Mouse (Mus musculus) heart, embryonic 11.5 days (tissue): ENCODE results near the gene Nrap. TPM values are rescaled to one million over a fixed set of nuclear protein-coding genes. Genes with fewer than 3 reads are reported as not detected.

Experiments
- ATAC-seq: fragments of 200-750 bp; cut with Nextera tagmentation; replicated peaks from 2 replicates; pipeline ENCODE4 v1.8.0; 2017; ENCODE audit warnings: moderate library complexity; ENCODE audit not compliant: insufficient number of reproducible peaks, low FRiP score, low TSS enrichment
- H3K27ac ChIP-seq: fragments of 300-500 bp; sonication (generic); 2 replicates; pipeline ENCODE4 v1.5.1; 2014; ENCODE audit warnings: mild to moderate bottlenecking, low read depth, low read length
- H3K27me3 ChIP-seq: fragments of 300-500 bp; sonication (generic); 2 replicates; pipeline ENCODE4 v1.6.1; 2014; ENCODE audit warnings: mild to moderate bottlenecking, low read length, mixed read lengths; ENCODE audit not compliant: control insufficient read depth, insufficient read depth
- H3K36me3 ChIP-seq: fragments of 300-500 bp; sonication (generic); 2 replicates; pipeline ENCODE4 v1.6.1; 2014; ENCODE audit warnings: mild to moderate bottlenecking, low read length, moderate library complexity, mixed read lengths; ENCODE audit not compliant: control insufficient read depth, insufficient read depth
- H3K4me1 ChIP-seq: fragments of 300-500 bp; sonication (generic); 2 replicates; pipeline ENCODE4 v1.6.1; 2014; ENCODE audit warnings: low read length; ENCODE audit not compliant: control insufficient read depth, insufficient read depth
- H3K4me2 ChIP-seq: fragments of 300-500 bp; sonication (generic); 2 replicates; pipeline ENCODE4 v1.6.1; 2014; ENCODE audit warnings: mild to moderate bottlenecking, moderate library complexity
- H3K4me3 ChIP-seq: fragments of 300-500 bp; sonication (generic); 2 replicates; pipeline ENCODE4 v1.5.1; 2014; ENCODE audit warnings: low read depth, low read length
- H3K9ac ChIP-seq: fragments of 300-500 bp; sonication (generic); 2 replicates; pipeline ENCODE4 v1.6.1; 2014; ENCODE audit warnings: mild to moderate bottlenecking, low read depth, low read length, moderate library complexity
- H3K9me3 ChIP-seq: fragments of 300-500 bp; sonication (generic); replicated peaks from 2 replicates; pipeline ENCODE4 v1.6.1; 2016; ENCODE audit warnings: low read length; ENCODE audit not compliant: control insufficient read depth
- WGBS: fragments of 180-500 bp; shearing (Covaris S2); extraction: QIAGEN DNeasy Blood & Tissue Kit; methylation state at CpG from one replicate; pipeline ENCODE4 v1.1.7; 2014; ENCODE audit not compliant: insufficient replicate concordance; 5-methylcytosine and 5-hydroxymethylcytosine counted together
- polyA plus RNA-seq: library from polyadenylated mRNA; unstranded; fragments of >200 nt; fragmentation: Nextera tagmentation; extraction: Ambion mirVana; gene quantifications from 2 replicates; pipeline ENCODE4 v1.2.1, GENCODE M21; 2014

Gene Nrap
- polyA plus RNA-seq, 1 experiment from 2014 or later, result 9.2 TPM

DNA sequence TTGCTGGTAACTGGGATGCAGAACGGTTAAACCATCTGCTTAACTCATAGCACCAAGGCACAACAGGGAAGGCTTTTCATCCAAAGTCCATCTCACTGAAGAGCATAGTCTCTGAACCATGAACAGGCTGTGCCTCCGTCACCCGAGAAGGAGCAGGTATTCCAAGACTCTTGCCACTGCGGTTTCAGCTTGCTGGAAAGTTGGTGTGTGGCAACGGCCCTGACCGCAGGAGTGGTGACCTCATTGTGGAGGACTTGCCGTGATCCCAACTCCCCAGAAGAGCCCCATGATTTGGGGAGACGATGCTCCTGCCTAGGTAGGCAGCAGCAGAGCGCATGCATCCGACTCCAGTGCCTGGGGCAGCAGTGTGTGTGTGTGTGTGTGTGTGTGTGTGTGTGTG is 36.1 kb downstream of the Nrap start:
- Histone ChIP-seq H3K4me2 (no peak overlapping the region), H3K4me3 (no peak overlapping the region), H3K27ac (no peak overlapping the region), H3K4me1 (peaks cover 8% of the 10 kb centered on the region; the same call in 1 of the 2 replicates), H3K27me3 (no peaks in the 10 kb centered on the region), H3K36me3 (peaks cover 5% of the 10 kb centered on the region), H3K9ac (no peak overlapping the region), H3K9me3 (peaks cover 3% of the 10 kb centered on the region; the same call in 1 of the 2 replicates)
- ATAC-seq, result no peak
- 80% methylated on average over 10 of the region's 10 CpGs for WGBS

GRCm38 (mm10) chr19:56349295-56349694 is 40.5 kb downstream of the Nrap start:
- Histone ChIP-seq H3K4me1 (0 out of 2 replicates have a peak, but pooled peaks cover 2% of the 10 kb centered on the region), H3K27ac (no peak overlapping the region)
- WGBS, result 22% methylated on average over 6 of the region's 6 CpGs

DNA sequence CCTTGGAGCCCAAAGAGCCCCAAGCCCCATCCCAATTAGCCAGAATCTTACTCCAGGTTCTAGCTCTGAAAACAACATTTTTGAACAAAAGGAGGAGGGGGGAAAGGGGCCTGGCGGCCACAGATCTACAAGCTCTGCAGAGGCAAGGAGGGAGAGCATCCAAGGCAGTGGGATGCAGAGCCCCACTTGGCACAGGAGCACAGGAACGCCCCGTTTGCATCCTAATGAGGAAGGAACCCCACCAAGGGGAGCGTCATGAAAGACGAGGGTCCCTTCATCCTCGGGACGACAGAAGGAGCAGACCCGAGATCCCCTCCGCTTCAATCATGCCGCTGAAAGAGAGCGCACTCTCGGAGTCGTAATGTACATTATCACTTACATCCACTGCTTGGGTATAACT is 43.1 kb downstream of the Nrap start:
- WGBS, result 49% methylated on average over 13 of the region's 13 CpGs
- Histone ChIP-seq H3K4me1 (0 out of 2 replicates have a peak, but pooled peaks cover 2% of the 10 kb centered on the region), H3K27ac (no peak overlapping the region), H3K9me3 (no peaks in the 10 kb centered on the region), H3K27me3 (no peaks in the 10 kb centered on the region), H3K4me3 (no peak overlapping the region), H3K9ac (no peak overlapping the region), H3K4me2 (no peak overlapping the region), H3K36me3 (no peaks in the 10 kb centered on the region)
- ATAC-seq, result no peak

More at GRCm38 (mm10) chr19:56349295-56349694, 40.5 kb downstream of the Nrap start:
- ATAC-seq, result no peak
- no peak overlapping the region for H3K4me2 ChIP-seq
- peaks cover 5% of the 10 kb centered on the region for H3K36me3 ChIP-seq
- H3K4me3 ChIP-seq, result no peak overlapping the region
- H3K9ac ChIP-seq, result no peak overlapping the region
- no peaks in the 10 kb centered on the region for H3K27me3 ChIP-seq
- peaks cover 3% of the 10 kb centered on the region; the same call in 1 of the 2 replicates for H3K9me3 ChIP-seq

DNA sequence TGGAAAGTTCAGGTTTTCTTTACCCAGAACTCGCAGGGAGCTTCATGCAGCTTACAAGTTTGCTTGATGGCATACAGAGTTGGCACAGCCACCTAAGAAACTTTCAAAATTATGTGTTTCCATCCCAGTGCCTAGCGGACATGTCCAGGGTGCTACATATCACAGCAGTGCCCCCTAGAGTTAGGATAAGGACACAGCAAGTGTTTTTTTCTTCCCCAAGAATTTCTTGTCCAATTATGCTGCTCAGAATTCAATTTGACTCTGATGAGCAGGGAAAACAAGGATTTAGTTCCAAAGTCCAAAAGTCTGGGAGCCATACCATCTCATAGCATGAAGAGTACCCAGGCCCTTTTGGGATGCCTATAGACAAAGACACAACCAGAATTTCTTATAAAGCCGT is 43.8 kb downstream of the Nrap start:
- Histone ChIP-seq H3K9me3 (no peaks in the 10 kb centered on the region), H3K27ac (no peak overlapping the region), H3K4me1 (0 out of 2 replicates have a peak, but pooled peaks cover 2% of the 10 kb centered on the region), H3K4me2 (no peak overlapping the region), H3K36me3 (no peaks in the 10 kb centered on the region), H3K9ac (no peak overlapping the region), H3K4me3 (no peak overlapping the region), H3K27me3 (no peaks in the 10 kb centered on the region)
- 74% methylated on average over 3 of the region's 3 CpGs for WGBS
- no peak for ATAC-seq

- H3K4me1 ChIP-seq, result no peaks in the 10 kb centered on the region
- H3K36me3 ChIP-seq, result no peaks in the 10 kb centered on the region
- H3K27me3 ChIP-seq, result no peaks in the 10 kb centered on the region
- H3K4me2 ChIP-seq, result no peak overlapping the region
- H3K9me3 ChIP-seq, result no peaks in the 10 kb centered on the region
- H3K4me3 ChIP-seq, result no peak overlapping the region
- ATAC-seq, result no peak
- no peak overlapping the region for H3K9ac ChIP-seq
- no peak overlapping the region for H3K27ac ChIP-seq
- WGBS, result 66% methylated on average over 26 of the region's 26 CpGs
These were observed 45.8 kb downstream of the Nrap start for GRCm38 (mm10) chr19:56343869-56344563.

DNA sequence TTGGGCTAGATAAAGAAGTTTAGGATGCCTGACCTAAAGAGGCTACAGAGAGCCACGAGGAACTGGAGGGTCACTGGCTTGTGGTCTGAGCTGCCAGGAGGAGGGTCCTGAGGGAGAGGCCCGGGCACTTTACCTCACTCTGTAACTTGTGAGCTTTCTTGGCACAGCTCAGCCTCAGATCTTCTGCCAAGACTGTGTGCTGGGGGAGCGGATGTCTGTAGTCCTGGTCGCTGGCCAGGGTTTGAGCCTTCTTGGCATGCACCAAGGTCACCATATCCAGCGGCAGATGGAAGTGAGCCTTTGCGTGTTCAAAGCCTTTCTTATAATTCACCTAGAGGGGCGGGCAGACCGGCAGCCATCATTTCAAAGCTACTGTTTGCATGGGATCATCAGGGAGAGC is 47.8 kb downstream of the Nrap start:
- H3K9ac ChIP-seq, result no peak overlapping the region
- no peaks in the 10 kb centered on the region for H3K9me3 ChIP-seq
- no peak overlapping the region for H3K27ac ChIP-seq
- H3K4me1 ChIP-seq, result no peaks in the 10 kb centered on the region
- WGBS, result 87% methylated on average over 8 of the region's 8 CpGs
- no peaks in the 10 kb centered on the region for H3K36me3 ChIP-seq
- H3K4me2 ChIP-seq, result no peak overlapping the region
- ATAC-seq, result no peak
- no peak overlapping the region for H3K4me3 ChIP-seq
- no peaks in the 10 kb centered on the region for H3K27me3 ChIP-seq

- no peak overlapping the region for H3K9ac ChIP-seq
- no peak overlapping the region for H3K27ac ChIP-seq
- no peaks in the 10 kb centered on the region for H3K27me3 ChIP-seq
- H3K36me3 ChIP-seq, result no peaks in the 10 kb centered on the region
- ATAC-seq, result no peak
- no peaks in the 10 kb centered on the region for H3K9me3 ChIP-seq
- H3K4me2 ChIP-seq, result no peak overlapping the region
- H3K4me1 ChIP-seq, result no peaks in the 10 kb centered on the region
- H3K4me3 ChIP-seq, result no peak overlapping the region
- WGBS, result 63% methylated on average over 12 of the region's 12 CpGs
These were observed 53.0 kb downstream of the Nrap start for GRCm38 (mm10) chr19:56336826-56337225.

DNA sequence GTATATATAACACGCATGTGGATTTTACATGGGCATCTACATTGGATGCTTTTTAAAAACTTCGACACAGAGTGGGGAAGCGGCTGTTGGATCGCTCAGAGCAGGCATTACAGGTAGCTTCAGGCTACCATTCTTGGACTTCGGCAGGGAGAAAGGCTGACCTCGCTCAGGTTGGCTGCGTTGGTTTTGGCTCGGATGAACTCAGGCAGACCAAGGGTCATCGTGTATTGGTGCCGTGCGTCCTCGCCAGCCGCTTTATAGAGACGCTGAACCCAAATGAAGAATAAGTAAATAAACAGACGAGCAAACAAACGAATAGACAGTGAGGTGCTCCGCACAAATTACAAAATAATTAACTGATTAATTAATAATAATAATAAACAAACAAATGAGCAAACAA is 53.5 kb downstream of the Nrap start:
- Histone ChIP-seq H3K9me3 (no peaks in the 10 kb centered on the region), H3K27ac (no peak overlapping the region), H3K4me2 (no peak overlapping the region), H3K4me3 (no peak overlapping the region), H3K36me3 (no peaks in the 10 kb centered on the region), H3K27me3 (no peaks in the 10 kb centered on the region), H3K4me1 (no peaks in the 10 kb centered on the region), H3K9ac (no peak overlapping the region)
- WGBS, result 89% methylated on average over 17 of the region's 17 CpGs
- no peak for ATAC-seq
